Mouse (Mus musculus) MEL (cell line): Measurements from ENCODE around the gene Vgf. TPM values are rescaled to one million over a fixed set of nuclear protein-coding genes. Genes with fewer than 3 reads are reported as not detected.

ENCODE experiments used
- DNase-seq: peaks from one replicate; pipeline ENCODE4 v3.0.0; 2011; ENCODE audit warnings: low read depth, low spot score
- H3K27ac ChIP-seq: 2 replicates; pipeline ENCODE4 v1.5.1; 2012; ENCODE audit warnings: low read depth, mild to moderate bottlenecking, control low read depth, low read length, moderate library complexity; ENCODE audit not compliant: control insufficient read depth
- H3K27me3 ChIP-seq, 2 experiments: fragments of 150-350 bp in 1 of 2; sonication (generic) in 1 of 2; 2 replicates each; pipeline ENCODE4 v1.6.1; 2012; ENCODE audit warnings: low read length in 2 of 2, mild to moderate bottlenecking in 2 of 2, improper control_type of control experiment in 1 of 2, moderate library complexity in 1 of 2; ENCODE audit not compliant: insufficient read depth in 2 of 2, control insufficient read depth in 1 of 2
- H3K36me3 ChIP-seq, 2 experiments: 2 replicates each; pipeline ENCODE4 v1.6.1; 2012 to 2014; ENCODE audit warnings: low read length in 2 of 2, improper control_type of control experiment in 1 of 2, inconsistent platforms in 1 of 2, mild to moderate bottlenecking in 1 of 2; ENCODE audit not compliant: insufficient read depth in 2 of 2, control insufficient read depth in 1 of 2
- H3K4me1 ChIP-seq, 2 experiments: fragments of 150-350 bp in 1 of 2; sonication (generic) in 1 of 2; 2 replicates each; pipeline ENCODE4 v1.6.1; 2012; ENCODE audit warnings: low read length in 2 of 2, improper control_type of control experiment in 1 of 2, mild to moderate bottlenecking in 1 of 2; ENCODE audit not compliant: insufficient read depth in 2 of 2, control insufficient read depth in 1 of 2
- H3K4me3 ChIP-seq, 2 experiments: fragments of 150-350 bp in 1 of 2; sonication (generic) in 1 of 2; 2 replicates each; pipeline ENCODE4 v1.5.1; 2012; ENCODE audit warnings: low read depth in 2 of 2, low read length in 2 of 2, mild to moderate bottlenecking in 2 of 2, moderate library complexity in 2 of 2, control low read depth in 1 of 2, improper control_type of control experiment in 1 of 2; ENCODE audit not compliant: control insufficient read depth in 1 of 2, insufficient read depth in 1 of 2
- H3K79me2 ChIP-seq: 2 replicates; pipeline ENCODE4 v1.6.1; 2012; ENCODE audit warnings: mild to moderate bottlenecking, low read length, moderate library complexity; ENCODE audit not compliant: control insufficient read depth, poor library complexity, insufficient read depth
- H3K9ac ChIP-seq: 2 replicates; pipeline ENCODE4 v1.6.1; 2012; ENCODE audit warnings: low read depth, mild to moderate bottlenecking, control low read depth, low read length, moderate library complexity; ENCODE audit not compliant: control insufficient read depth, poor library complexity, severe bottlenecking
- H3K9me3 ChIP-seq: fragments of 150-350 bp; sonication (generic); replicated peaks from 2 replicates; pipeline ENCODE4 v1.6.1; 2012; ENCODE audit warnings: mild to moderate bottlenecking, low read length, improper control_type of control experiment, moderate library complexity; ENCODE audit not compliant: insufficient read depth
- BHLHE40 ChIP-seq: IDR thresholded peaks from 2 replicates; pipeline ENCODE4 v1.6.1; 2012; ENCODE audit warnings: low read depth, mild to moderate bottlenecking, inconsistent platforms, low read length, improper control_type of control experiment, borderline replicate concordance
- MAFK ChIP-seq: IDR thresholded peaks from 2 replicates; pipeline ENCODE4 v1.6.1; 2011; ENCODE audit warnings: low read depth, mild to moderate bottlenecking, low read length, improper control_type of control experiment, borderline replicate concordance
- MAX ChIP-seq: IDR thresholded peaks from 2 replicates; pipeline ENCODE4 v1.6.1; 2011; ENCODE audit warnings: low read length, improper control_type of control experiment
- MYB ChIP-seq: IDR thresholded peaks from 2 replicates; pipeline ENCODE4 v1.6.1; 2011; ENCODE audit warnings: mild to moderate bottlenecking, low read depth, low read length, improper control_type of control experiment
- NELFE ChIP-seq: IDR thresholded peaks from 2 replicates; pipeline ENCODE4 v1.6.1; 2011; ENCODE audit warnings: low read depth, low read length, improper control_type of control experiment
- POLR2A ChIP-seq, 2 experiments: IDR thresholded peaks; 2 replicates each; pipeline ENCODE4 v1.6.1; 2011 to 2012; ENCODE audit warnings: low read length in 2 of 2, mild to moderate bottlenecking in 2 of 2, control low read depth in 1 of 2, improper control_type of control experiment in 1 of 2, low read depth in 1 of 2, moderate library complexity in 1 of 2; ENCODE audit not compliant: control insufficient read depth in 1 of 2, insufficient read depth in 1 of 2, poor library complexity in 1 of 2
- TBP ChIP-seq: IDR thresholded peaks from 2 replicates; pipeline ENCODE4 v1.8.0; 2011; ENCODE audit warnings: low read depth, low read length, improper control_type of control experiment
- USF1 ChIP-seq: IDR thresholded peaks from 2 replicates; pipeline ENCODE4 v1.6.1; 2014; ENCODE audit warnings: low read depth, mild to moderate bottlenecking, inconsistent platforms, low read length, improper control_type of control experiment, moderate library complexity
- USF2 ChIP-seq, 2 experiments: IDR thresholded peaks; 2 replicates each; pipeline ENCODE4 v1.6.1; 2011 to 2012; ENCODE audit warnings: improper control_type of control experiment in 2 of 2, low read length in 2 of 2, borderline replicate concordance in 1 of 2, inconsistent platforms in 1 of 2, low read depth in 1 of 2, mild to moderate bottlenecking in 1 of 2; ENCODE audit not compliant: insufficient read depth in 1 of 2
- polyA plus RNA-seq, 2 experiments: library from polyadenylated mRNA; stranded (reverse) in 1 of 2; unstranded in 1 of 2; fragments of >175 nt in 1 of 2; fragments of >200 nt in 1 of 2; gene quantifications; 2 replicates each; pipeline versions ENCODE4 v1.2.1 to v1.2.4; 2012; ENCODE audit warnings: low replicate concordance in 2 of 2, low read depth in 1 of 2; ENCODE audit not compliant: insufficient read length in 2 of 2, insufficient read depth in 1 of 2, missing spikeins in 1 of 2
- total RNA-seq: library from RNA; depleted of rRNA; stranded (reverse); fragments of 300-350 nt; gene quantifications from 2 replicates; pipeline ENCODE4 v1.2.3, GENCODE M21; 2012; rRNA removed

Vgf gene
- total and polyA plus RNA-seq, 3 experiments = 0.42 to 1.4 TPM; not detected in 1

GRCm38 (mm10) chr5:137079849-137080248 lies 53.7 kb downstream of the Vgf start:
- peak overlapping the region; percentile 57 for H3K27ac ChIP-seq
- H3K9me3 ChIP-seq = no peaks in the 10 kb centered on the region
- DNase-seq = peak; percentile 90
- no peaks in the 10 kb centered on the region for H3K79me2 ChIP-seq
- TF ChIP-seq USF2 (IDR thresholded peaks at IDR 0.05; ENCODE audit: borderline replicate concordance in 1 of 2, insufficient read depth in 1 of 2, low read depth in 1 of 2, low read length in 2 of 2) = no peak
- TF ChIP-seq USF1 = no peak
- TF ChIP-seq MAFK = no peak
- no peak for TF ChIP-seq MAX
- peak in 1 of 2 experiments; percentile 68; a peak in 2 of 4 replicates for TF ChIP-seq POLR2A (IDR thresholded peaks at IDR 0.05; ENCODE audit: control insufficient read depth in 1 of 2, insufficient read depth in 1 of 2, low read depth in 1 of 2, low read length in 2 of 2, poor library complexity in 1 of 2)
- TF ChIP-seq TBP = peak; percentile 73; the same call in 1 of the 2 replicates
- TF ChIP-seq NELFE = 0 out of 2 replicates have a peak, but pooled peaks have one; percentile 43
- no peak for TF ChIP-seq BHLHE40
- no peak for TF ChIP-seq MYB
- H3K4me1 ChIP-seq = peaks cover 9 to 40% of the 10 kb centered on the region in 2 experiments
- H3K36me3 ChIP-seq = peaks cover 0 to 20% of the 10 kb centered on the region in 2 experiments; a peak in 2 of 4 replicates
- peak overlapping the region; percentile 22 for H3K9ac ChIP-seq
- H3K27me3 ChIP-seq = no peaks in the 10 kb centered on the region
- H3K4me3 ChIP-seq = peak overlapping the region in 1 of 2 experiments; percentile 22; a peak in 2 of 4 replicates

Other genes starting within 250 kb of the Vgf start
- gene Col26a1, start 143.2 kb upstream of the Vgf start, total RNA-seq = not detected in 2 replicates
- not detected for gene Col26a1, start 143.2 kb upstream of the Vgf start, polyA plus RNA-seq
- gene Ift22, start 118.2 kb upstream of the Vgf start, total RNA-seq = 15.6 and 19.8 TPM in 2 replicates
- 10 to 100 TPM in 1 of 2 experiments, not detected in 1; 78.1 TPM for gene Ift22, start 118.2 kb upstream of the Vgf start, polyA plus RNA-seq
- gene Fis1, start 73.1 kb upstream of the Vgf start, total RNA-seq = 151 and 164 TPM in 2 replicates
- 100 to 1,000 TPM in 1 of 2 experiments, not detected in 1; 184 TPM for gene Fis1, start 73.1 kb upstream of the Vgf start, polyA plus RNA-seq
- 1.0 and 1.2 TPM in 2 replicates for gene Cldn15, start 59.8 kb upstream of the Vgf start, total RNA-seq
- 1 to 10 TPM in 1 of 2 experiments, not detected in 1; 2.1 TPM for gene Cldn15, start 59.8 kb upstream of the Vgf start, polyA plus RNA-seq
- gene Plod3, start 39.4 kb upstream of the Vgf start, total RNA-seq = 47.3 and 56.0 TPM in 2 replicates
- 10 to 100 TPM in 1 of 2 experiments, not detected in 1; 62.8 TPM for gene Plod3, start 39.4 kb upstream of the Vgf start, polyA plus RNA-seq
- gene Znhit1, start 38.4 kb upstream of the Vgf start, total RNA-seq = 51.8 and 56.6 TPM in 2 replicates
- 100 to 1,000 TPM in 1 of 2 experiments, not detected in 1; 123 TPM for gene Znhit1, start 38.4 kb upstream of the Vgf start, polyA plus RNA-seq
- gene Ap1s1, start 19.7 kb downstream of the Vgf start, total RNA-seq = 137 and 154 TPM in 2 replicates
- gene Ap1s1, start 19.7 kb downstream of the Vgf start, polyA plus RNA-seq = 100 to 1,000 TPM; 211 to 218 TPM
- 0.04 and 0.13 TPM in 2 replicates for gene Serpine1, start 45.9 kb downstream of the Vgf start, total RNA-seq
- under 1 TPM in 1 of 2 experiments, not detected in 1; 0.11 TPM for gene Serpine1, start 45.9 kb downstream of the Vgf start, polyA plus RNA-seq
- gene Trim56, start 89.8 kb downstream of the Vgf start, total RNA-seq = 19.7 and 21.8 TPM in 2 replicates
- gene Trim56, start 89.8 kb downstream of the Vgf start, polyA plus RNA-seq = 10 to 100 TPM; 22.8 to 75.8 TPM
- not detected in 2 replicates for gene Muc3, start 122.9 kb downstream of the Vgf start, total RNA-seq
- not detected for gene Muc3, start 122.9 kb downstream of the Vgf start, polyA plus RNA-seq
- 12.7 and 16.1 TPM in 2 replicates for gene Muc3a, start 186.0 kb downstream of the Vgf start, total RNA-seq
- 10 to 100 TPM in 1 of 2 experiments, not detected in 1; 16.9 TPM for gene Muc3a, start 186.0 kb downstream of the Vgf start, polyA plus RNA-seq